Mouse (Mus musculus): ENCODE data around the gene Cmtm2b. TPM values are rescaled to one million over a fixed set of nuclear protein-coding genes. Genes with fewer than 3 reads are reported as not detected.

The Cmtm2b gene
- total RNA-seq (2023) = not detected in 2 replicates

DNA sequence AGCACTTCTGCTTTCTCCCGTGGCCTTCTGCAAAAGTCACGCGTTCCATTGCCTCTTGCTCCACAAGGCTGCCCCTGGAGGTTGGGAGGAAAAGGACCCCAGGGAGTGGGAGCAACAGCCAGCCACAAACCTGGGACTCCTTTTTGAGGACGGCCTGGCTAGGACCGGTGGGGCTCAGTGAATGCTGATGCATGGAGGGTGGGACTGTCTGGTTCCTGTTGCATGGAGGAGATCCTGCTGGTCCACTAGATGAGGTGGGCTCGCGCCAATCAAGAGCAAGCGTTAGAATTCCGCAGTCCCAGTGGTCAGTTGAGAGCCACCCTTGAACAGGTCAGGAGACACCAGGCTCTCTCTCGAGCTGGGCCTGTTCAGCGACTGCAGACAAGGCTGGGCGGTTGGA, at the start of gene Cmtm2b:
Gene Cmtm2b (plus strand): TSS at position 301 of the 400 bp plus-strand sequence.

DNA sequence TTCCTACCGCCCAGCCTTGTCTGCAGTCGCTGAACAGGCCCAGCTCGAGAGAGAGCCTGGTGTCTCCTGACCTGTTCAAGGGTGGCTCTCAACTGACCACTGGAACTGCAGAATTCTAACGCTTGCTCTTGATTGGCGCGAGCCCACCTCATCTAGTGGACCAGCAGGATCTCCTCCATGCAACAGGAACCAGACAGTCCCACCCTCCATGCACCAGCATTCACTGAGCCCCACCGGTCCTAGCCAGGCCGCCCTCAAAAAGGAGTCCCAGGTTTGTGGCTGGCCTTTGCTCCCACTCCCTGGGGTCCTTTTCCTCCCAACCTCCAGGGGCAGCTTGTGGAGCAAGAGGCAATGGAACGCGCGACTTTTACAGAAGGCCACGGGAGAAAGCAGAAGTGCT, 28.9 kb upstream of the Cmtm2b start, which contains the start of gene Cmtm2a:
Gene Cmtm2a (minus strand): TSS at position 101 of the 400 bp plus-strand sequence.

DNA sequence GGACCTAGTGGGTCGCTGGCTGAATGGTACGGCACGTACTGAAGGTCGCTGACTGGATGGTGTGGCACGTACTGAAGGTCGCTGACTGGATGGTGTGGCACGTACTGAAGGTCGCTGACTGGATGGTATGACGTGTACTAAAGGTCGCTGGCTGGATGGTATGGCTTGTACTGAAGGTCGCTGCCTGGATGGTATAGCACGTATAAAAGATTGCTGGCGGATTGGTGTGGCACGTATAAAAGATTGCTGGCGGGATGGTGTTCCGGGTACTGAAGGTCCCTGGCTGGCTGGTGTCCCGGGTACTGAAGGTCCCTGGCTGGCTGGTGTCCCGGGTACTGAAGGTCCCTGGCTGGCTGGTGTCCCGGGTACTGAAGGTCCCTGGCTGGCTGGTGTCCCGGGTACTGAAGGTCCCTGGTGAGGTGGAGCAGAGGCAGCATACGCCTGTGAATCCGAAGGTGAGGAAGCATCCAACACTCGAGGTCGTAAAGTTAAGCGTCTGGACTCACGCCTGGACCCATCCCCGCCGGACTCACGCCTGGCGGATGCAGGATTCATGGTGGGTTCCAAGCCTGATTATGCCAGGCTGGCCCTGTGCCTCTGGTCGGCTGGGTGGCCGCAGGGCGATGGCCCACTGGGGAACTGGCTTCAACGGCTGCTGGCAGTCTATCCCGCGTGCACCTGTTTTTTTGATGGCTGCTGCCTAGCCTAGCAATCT, 12.4 kb upstream of the Cmtm2b start, which contains the start of the genes Gm45711 and Cmtm1:
Gene Gm45711 (minus strand): TSS at position 641 of the 715 bp plus-strand sequence.
Gene Cmtm1 (minus strand): TSS at position 705 of the 715 bp plus-strand sequence.

DNA sequence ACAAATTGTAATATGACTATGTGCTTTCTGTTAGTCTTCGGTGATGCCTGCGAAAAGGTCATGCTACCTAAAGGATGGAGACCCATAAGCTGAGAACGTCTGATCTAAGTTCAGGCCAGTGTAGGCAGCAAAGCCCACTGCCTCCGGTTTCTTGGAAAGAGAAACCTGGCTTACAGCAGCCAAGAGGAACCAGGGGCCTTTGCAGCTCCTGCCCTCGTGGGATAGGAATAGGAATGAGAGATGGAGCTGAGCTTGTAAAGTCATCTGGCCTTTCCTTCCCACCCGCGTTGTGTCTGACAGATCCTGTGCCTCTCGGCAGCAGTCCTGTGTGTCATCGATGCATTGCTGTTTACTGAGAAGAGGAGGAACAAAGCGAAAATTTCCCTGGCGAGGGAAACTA, 763 bp upstream of the Cmtm2b start, which contains the start of gene Gm11020:
Gene Gm11020 (plus strand): TSS at position 301 of the 400 bp plus-strand sequence.

DNA sequence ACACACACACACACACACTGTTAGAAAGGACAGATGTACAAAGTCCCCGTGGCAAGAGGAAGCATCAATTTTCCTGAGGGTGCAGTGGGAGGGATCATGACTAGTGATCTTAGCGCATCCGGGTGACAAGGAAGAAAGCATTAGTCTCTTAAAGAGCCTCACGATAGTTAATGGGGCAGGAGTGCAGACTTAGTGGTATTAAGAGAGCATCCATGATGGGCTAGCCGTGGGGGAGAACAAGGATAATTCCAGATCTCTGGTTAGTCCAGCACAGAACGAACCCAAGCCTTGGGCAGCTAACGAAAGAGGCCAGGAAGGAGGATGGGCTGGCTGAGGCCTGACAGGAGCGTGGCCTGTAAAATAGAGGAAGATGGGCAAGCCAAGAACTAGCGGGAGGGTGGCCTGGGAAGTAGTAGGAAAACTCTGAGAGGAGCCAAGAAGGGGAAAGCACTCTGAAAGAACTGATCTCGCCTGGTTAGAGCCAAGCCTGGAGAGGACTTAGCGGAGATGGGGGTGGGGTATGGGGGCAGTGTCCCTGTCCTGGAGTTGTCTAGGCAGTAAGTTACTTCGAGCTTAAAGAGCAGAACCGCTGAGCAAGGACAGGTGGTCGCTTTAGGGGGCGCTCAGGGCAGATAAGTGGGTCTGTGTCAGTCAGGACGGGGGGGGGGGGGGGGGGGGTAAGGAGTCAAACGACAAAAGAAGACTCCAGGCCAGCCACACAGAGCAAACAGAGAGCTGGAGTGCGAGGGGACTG, 17.4 kb downstream of the Cmtm2b start, which contains the start of gene Cmtm3:
Gene Cmtm3 (plus strand): TSS at position 182 of the 754 bp plus-strand sequence.

Other genes starting within 250 kb of the Cmtm2b start
- gene Cdh5, start 220.6 kb upstream of the Cmtm2b start, total RNA-seq (2023) = 0.13 and 0.16 TPM in 2 replicates
- not detected in 2 replicates for gene Bean1, start 151.8 kb upstream of the Cmtm2b start, total RNA-seq (2023)
- 43.5 and 48.0 TPM in 2 replicates for gene Tk2, start 73.7 kb upstream of the Cmtm2b start, total RNA-seq (2023)
- gene Cklf, start 71.4 kb upstream of the Cmtm2b start, total RNA-seq (2023) = 92.3 and 95.2 TPM in 2 replicates
- gene Cmtm2a, start 29.0 kb upstream of the Cmtm2b start, total RNA-seq (2023) = not detected in 2 replicates
- gene Gm45711, start 12.1 kb upstream of the Cmtm2b start, total RNA-seq (2023) = not detected in 2 replicates
- not detected in 2 replicates for gene Cmtm1, start 12.1 kb upstream of the Cmtm2b start, total RNA-seq (2023)
- gene Gm11020, start 663 bp upstream of the Cmtm2b start, total RNA-seq (2023) = not detected in 2 replicates
- 22.2 and 26.6 TPM in 2 replicates for gene Cmtm3, start 17.2 kb downstream of the Cmtm2b start, total RNA-seq (2023)
- gene Cmtm4, start 73.6 kb downstream of the Cmtm2b start, total RNA-seq (2023) = 0.20 and 0.44 TPM in 2 replicates
- gene Dync1li2, start 120.8 kb downstream of the Cmtm2b start, total RNA-seq (2023) = 49.2 and 90.2 TPM in 2 replicates
- not detected in 2 replicates for gene Terb1, start 187.7 kb downstream of the Cmtm2b start, total RNA-seq (2023)
- gene Nae1, start 212.4 kb downstream of the Cmtm2b start, total RNA-seq (2023) = 12.4 and 14.7 TPM in 2 replicates
- gene Car7, start 212.5 kb downstream of the Cmtm2b start, total RNA-seq (2023) = 0.29 TPM in 1 of 2 replicates, not detected in the other

All from neutrophil, adult 65 days (primary cell).